Mouse (Mus musculus) fibroblast of lung, adult 2 months (primary cell): ENCODE measurements around the gene Sez6l2.
"Not testable (repeated sequence)": the region's sequence is repeated elsewhere in the genome, so short reads cannot be mapped to it uniquely, and the experiment has no call there.

ENCODE experiments used
- DNase-seq: peaks from one replicate; pipeline ENCODE4 v3.0.0-alpha.2; 2011; ENCODE audit warnings: low read depth

The Sez6l2 gene

DNA sequence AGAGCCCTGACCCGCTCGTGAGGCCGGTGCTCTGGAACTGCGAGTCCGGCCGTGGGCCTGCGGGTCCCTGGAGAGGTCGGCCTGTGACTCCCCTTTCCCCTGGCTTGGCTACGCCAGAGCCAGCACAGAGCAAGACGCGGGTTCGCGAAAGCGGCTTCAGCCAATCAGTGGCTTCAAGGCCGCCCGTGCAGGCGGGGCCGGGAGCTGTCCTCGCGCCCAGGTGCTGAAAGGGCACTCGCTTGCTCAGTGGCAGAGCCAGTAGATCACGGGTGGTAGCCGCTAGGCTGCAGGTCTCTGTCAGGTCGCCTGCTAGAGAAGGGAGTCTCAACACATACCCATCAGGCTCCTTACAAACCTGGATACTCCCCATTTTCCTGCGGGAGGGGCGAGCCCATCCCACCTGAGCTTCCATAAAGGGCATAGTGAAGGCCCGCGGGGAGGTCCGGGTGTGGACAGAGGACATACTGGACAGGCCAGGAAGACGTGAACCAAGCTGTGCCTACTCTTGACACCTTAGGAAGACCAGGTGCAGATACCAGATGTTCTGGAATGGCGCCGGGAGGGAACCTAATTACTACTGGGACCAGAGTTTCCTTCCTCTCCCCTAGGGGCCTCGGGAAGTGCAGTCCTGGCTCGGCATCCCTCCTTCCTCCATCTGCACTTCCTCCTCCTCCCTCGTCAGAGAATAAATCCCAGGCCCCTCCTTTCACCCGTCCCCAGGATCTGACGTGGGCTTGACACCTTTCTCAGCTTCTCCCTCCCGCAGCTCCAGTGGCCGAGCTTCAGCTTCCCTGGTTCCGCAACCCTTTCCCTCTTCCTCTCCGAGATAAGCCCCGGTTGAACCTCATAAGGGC is at the start of gene Sez6l2:
Gene Sez6l2 (plus strand): TSS at position 771 of the 854 bp plus-strand sequence.
- no peak for DNase-seq

DNA sequence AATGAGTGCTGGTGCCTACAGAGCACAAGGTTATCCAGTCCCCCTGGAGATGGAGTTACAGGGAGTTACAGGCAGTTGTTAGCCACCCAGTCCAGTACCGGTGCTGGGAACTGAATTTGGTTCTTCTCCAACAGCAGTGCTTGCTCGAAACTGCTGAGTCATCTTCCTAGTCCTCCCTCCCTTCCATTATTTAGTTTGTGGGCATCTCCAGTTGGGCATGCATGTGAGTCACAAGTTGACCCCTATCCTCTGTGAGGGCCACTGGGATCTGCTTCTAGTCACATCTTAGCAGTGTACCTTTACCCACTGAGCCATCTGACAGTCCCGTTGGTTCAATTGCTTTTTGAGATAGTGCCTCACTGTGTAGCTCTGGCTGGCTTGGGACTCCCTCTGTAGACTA is 44.8 kb upstream of the Sez6l2 start:
- DNase-seq, result no peak

DNA sequence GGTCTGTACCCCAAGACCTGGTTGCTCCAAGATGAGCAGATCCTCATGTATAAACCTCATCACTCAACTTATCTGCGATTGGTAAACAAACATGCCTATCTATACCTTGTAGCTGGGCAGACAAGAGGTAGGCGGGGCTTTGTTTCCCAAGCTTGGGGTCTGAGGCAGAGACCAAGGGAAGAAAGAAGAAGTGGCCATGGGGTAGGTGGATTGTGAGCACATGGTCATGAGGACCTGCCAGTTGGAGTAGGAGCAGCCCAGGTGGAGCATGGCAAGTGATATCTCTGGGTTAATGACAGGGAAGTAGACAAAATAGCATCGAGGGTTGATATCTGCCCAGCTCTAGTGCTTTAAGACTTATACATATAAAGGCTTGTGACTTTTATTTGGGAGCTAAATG is 35.5 kb upstream of the Sez6l2 start:
- no peak for DNase-seq

DNA sequence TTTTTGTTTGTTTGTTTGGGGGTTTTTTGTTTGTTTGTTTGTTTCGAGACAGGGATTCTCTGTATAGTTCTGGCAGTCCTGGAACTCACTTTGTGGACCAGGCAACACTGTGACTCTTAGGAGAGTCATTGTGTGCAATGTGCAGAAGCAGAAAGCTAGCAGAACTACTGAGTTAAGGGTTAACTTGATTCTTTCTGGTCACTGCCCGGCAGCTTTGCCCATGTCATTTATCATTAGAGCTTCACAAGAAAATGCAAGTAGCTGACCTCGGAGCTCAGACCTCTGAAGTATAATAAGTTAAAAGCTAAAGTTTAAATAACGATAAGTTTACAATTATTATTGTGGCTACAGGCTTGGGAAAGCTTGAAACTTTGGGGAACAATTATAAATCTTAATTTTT is 32.0 kb upstream of the Sez6l2 start:
- not testable (repeated sequence) for DNase-seq

DNA sequence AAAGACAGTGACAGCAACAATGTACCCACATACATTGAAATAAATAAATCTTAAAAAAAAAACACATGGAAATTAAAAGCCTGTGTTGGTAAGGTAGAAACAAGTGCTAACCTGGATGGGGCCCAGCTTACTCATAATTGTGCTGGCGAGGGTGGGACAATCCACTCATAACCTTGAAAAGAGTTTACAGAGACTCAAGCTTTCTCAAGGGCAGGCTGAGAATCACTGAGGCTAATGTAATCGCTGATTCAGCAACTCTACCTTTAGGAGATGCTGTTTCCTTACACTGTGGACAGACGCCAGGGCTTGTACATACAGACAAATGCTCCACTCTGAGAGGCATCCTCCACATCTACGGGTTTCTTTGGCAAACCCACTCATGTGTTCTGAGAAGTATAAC is 30.4 kb upstream of the Sez6l2 start:
- no peak for DNase-seq

DNA sequence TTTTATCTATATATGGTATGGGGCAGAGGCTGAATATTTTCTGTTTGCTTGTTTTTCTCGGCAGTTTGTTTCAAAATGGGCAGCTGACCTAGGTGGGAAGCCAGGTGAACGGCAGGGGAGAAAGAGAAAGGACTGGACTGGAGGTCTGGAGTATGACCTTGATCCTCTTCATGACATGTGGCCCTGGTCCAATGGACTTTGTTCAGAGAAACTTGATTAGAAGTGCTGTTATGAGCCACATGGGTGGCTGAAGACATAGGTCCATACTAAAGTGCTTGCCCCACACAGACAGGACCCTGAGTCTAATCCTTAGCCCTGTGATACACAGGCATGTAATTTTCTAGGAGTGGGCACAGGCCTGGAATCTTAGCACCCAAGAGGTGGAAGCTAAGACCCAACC is 28.8 kb upstream of the Sez6l2 start:
- no peak for DNase-seq

DNA sequence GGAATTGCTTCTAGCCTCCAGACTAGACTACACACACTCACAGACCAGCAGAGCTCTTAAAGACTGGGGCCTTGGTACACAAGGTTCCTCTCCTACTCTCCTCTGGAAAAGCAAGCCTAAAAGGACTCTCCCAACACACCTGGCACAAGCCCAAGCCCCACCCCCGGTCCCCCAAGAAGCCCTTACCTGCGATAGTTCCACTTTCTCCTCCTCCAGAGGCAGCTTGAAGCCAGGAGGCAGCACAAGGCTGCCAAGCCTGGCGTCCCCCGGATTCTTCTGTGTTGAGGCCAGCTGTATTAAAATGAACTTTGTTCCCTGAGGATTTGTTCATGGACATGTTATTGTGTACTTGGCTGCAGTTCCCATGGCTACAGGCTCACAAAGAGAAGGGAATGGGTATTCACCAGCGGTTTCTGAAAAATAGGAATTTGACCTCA is 27.7 kb upstream of the Sez6l2 start, which contains the start of gene Tmem219:
Gene Tmem219 (minus strand): TSS at position 294 of the 437 bp plus-strand sequence.
- DNase-seq, result peak; percentile 54

DNA sequence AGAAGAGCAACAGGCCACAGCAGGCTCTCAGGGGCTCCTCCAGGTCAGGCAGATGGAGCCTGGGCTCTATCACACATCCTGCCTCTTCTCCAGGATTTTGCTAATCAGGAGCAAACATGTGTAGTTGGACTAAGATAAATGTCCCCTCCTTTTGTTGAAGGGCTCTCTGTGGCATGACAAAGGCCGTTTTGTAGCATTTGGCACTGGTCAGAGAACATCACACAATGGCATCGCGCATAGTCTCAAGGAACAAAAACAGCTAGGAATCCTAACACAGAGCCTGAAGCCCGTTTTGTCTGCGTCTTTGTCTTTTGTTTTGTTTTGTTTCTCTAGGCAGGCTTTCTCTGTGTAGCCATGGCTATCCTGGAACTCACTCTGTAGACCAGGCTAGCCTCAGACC is 26.4 kb upstream of the Sez6l2 start:
- no peak for DNase-seq

DNA sequence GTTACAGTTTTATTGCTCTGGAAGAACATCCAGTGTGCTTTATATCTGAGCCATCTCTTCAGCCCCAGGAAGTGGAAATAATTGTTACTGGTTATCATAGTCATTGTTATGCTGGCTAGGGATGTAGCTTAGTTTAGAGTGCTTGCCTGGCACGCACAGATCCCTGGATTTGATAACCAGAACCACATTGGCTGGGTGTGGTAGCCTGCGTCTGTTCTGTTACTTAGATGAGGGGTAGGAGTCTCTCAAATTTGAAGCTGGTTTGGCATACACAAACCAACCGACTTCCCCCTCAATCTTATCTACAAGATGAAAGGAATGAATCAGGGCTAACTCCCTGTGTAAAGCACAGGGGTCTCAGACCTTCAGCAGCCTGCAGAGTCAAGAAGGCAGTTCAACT is 24.1 kb upstream of the Sez6l2 start:
- DNase-seq, result no peak

DNA sequence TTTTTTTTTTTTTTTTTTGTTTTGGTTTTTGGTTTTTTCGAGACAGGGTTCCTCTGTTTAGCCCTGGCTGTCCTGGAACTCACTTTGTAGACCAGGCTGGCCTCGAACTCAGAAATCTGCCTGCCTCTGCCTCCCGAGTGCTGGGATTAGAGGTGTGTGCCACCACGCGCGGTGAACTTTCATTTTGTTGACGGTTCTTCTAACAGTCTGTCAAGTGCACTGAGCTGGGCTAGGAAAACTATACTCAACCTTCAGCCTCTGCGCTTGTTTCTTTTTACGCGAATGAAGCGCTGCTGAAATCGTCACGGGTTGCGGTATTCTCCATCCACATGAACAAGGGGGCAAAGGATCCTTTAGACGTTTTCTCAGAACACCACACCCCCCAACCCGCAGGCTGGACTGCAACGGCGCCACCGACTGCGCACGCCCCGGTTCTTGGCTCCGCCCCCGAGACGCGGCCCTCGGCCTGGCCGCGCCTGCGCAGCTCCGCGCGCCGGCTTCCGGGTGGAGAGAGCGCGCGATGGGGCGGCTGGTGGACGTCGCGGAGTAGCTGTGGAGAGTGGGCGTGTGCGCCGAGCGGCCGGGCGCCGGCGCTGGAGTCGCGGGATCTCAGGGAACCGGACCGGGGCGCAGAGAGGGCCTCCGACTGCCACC is 21.9 kb upstream of the Sez6l2 start, which contains the start of gene Kctd13:
Gene Kctd13 (plus strand): TSS at position 496 of the 654 bp plus-strand sequence.
- peak; percentile 81 for DNase-seq

DNA sequence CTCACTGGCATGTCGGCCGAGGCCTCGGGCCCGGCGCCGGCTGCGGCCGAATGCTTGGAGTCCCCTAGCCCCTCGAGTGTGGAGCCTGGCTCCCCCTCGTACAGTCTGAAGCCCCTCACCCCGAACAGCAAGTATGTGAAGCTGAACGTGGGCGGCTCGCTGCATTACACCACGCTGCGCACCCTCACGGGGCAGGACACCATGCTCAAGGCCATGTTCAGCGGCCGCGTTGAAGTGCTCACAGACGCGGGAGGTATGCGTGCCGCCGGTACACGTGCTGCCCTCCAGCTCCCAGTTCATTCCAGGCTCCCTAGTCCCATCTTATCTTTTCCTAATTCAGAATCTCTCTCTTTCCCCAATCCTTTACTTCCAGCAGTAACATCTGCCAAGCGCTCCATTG is 21.3 kb upstream of the Sez6l2 start:
- DNase-seq, result no peak

DNA sequence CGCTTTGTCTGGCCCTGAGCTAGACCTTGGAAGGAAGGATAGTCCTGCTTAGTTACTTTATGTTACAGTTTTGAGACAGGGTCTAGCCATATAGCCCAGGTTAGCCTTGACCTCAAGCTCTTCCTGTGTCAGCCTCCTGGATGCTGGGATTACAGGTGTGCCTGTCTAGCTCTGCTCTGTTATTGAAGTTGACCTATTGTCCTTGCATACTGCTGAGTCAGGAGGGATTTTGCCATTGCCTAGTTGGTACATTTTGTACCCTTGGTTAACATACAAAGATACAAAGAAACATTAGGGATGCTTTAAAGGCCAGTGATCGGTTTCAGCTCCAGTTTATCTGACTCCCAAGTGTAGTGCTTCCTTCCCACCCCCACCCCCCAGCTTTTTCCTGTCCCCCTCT is 17.7 kb upstream of the Sez6l2 start:
- no peak for DNase-seq

DNA sequence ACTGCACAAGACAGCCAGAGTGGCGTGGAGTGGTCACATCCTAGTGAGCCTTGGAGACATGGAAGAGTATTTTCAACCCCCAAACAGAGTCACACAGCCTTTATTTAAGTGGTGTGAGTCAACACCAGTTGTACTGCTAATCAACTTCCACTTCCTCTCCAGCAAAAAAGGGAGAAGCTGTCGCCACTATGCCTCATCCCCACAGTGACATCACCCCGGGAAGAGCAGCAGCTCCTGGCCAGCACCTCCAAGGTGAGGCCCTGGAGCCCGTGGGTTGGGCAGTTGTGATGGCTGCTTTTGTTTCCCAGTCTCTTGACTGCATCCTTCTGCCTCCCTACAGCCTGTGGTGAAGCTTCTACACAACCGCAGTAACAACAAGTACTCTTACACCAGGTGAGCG is 9.2 kb upstream of the Sez6l2 start:
- no peak for DNase-seq

DNA sequence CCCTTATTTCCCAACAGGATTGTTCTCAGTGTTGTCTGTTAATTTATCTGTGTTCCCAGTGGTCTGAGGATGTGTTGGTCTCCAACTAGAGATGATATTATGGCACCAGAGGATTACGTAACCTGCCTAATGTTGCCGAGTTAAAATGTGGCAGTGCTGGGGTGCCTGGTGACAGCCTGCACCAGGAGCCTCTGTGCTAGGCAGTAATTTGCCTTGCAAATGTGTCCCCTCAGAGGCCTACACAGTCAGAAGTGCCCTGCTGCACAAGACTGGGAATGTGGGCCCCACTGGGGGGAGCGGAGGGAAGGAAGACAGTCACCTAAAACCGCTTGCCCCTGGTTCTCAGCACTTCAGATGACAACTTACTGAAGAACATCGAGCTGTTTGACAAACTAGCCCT is 8.6 kb upstream of the Sez6l2 start:
- DNase-seq, result no peak

DNA sequence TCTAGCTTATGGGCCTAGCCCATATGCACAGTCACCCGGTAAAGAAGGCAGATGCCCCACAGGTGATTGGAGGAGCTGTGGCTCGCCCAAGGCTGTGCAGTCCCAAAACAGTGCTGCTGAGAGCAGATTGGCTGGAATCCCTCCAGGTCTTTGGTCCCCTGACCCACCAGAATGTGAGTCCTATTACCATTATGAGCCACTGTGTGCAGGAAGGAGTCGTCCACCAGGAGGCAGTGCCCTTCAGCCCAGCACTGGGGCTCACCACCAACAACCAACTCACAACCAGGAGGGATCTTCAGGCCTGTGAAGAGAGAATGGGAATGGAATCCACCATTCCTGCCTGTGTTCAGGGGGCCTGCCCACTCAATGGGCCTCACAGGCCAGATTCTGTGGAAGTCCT is 3.8 kb upstream of the Sez6l2 start:
- DNase-seq, result no peak

DNA sequence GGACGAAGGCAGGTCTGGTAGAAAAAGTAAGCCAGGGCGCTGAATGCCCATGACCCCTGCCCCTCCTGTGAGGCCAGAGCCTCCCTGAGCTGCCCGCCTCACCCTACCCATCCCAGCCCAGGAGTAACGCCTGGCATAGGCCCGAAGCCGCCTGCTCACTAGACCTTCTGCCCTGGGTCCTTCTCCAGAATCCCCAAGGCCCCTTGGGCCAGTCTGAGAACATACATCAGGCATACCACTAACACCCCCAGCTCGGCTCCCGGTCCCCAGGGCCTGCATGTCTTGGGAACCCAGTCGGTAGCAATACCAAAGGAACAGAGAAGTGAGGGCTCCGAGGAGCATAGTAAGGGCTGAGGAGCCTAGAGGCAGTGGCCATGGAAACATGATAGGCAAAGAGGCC is 1.7 kb upstream of the Sez6l2 start:
- DNase-seq, result no peak

DNA sequence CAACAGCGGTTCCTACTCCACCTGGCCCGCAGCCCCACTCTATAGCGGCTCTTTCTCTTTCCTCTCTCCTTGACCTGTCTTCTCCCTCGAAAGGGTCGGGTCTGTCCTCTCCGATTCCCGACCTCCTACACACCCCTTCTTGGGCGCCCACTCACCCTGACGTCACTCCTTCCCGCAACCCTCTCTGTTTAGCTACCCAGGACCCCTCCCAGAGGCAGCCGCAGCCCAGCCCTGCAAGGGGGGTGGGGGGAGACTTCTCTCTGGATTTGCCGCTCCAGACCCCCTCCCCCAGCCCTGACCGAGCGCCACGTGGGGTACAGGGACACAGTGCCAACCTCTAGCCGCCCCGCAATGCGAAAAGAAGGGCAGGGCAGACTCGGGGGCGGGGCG is 965 bp upstream of the Sez6l2 start, which contains the start of gene Asphd1:
Gene Asphd1 (minus strand): TSS at position 180 of the 390 bp plus-strand sequence.
- no peak for DNase-seq

DNA sequence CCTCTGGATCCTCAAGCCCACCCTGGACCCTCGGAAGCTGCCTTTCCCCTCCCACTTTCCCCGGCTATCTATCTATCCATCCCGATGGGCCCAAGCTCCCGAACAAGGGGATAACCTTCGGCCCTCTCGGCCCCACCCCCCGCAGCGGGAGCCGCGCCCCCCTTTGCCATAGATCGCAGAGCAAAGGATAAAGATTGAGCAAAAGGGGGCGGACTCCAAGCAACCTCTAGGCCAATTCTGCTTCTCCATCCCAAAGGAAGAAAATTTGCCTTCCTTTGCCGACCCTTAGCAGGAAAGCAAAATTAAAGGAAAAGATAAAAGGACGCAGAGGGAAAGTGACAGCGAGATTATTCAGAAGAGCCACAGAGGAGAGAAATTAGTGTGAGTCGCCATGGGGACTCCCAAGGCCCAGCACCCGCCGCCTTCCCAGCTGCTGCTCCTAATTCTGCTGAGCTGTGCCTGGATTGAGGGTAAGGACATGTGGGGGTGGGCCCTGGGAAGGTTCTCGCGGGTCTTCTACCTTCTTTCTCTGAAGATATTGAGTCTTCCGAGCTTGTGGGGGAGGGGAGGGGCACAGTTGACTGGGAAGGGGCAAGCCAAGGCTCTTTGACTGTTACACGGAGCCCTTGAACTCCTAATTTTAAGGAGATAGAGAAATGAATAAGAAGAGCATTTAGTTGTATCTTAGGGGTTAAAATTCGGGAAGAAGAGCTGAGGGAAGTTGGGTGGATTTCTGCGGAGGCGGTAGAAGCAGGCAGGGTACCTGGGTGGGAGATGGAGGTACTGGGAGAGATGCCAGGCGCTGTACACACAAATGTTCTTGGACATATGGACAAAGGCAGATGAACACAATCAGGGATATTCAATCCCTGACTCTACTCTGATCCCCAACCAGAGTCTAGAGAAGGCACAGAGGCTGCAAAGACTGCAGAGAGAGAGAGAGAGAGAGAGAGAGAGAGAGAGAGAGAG is 568 bp downstream of the Sez6l2 start:
- DNase-seq, result no peak

DNA sequence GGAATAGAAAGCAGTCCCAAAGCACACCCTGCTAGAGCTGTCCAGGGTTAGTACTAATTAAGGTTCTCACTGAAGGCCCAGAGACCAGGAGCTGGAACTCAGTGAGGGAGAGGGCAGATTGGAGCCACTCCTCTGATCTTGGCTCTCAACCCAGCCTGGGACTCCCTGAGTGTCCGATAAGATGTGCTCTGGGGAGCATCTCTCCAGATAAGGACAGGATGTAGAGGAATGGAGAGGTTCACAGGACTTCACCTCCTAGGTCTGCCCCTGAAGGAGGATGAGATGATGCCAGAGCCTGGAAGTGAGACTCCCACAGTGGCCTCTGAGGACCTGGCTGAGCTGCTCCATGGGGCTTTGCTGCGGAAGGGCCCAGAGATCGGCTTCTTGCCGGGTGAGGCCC is 1.4 kb downstream of the Sez6l2 start:
- no peak for DNase-seq

DNA sequence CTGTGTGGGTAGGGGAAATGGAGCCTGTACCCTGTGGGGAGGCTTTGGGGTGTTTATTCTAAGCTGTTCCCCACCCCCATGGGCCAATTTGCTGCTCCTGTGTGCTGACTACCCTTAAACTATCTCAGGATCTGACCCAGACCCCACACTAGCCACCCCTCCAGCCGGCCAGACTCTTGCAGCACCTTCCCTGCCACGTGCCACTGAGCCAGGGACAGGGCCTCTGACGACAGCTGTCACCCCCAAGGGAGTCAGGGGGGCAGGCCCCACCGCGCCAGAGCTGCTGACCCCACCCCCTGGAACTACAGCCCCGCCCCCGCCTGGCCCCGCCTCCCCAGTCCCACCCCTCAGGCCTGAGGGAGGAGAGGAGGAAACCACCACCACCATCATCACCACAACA is 2.3 kb downstream of the Sez6l2 start:
- no peak for DNase-seq

DNA sequence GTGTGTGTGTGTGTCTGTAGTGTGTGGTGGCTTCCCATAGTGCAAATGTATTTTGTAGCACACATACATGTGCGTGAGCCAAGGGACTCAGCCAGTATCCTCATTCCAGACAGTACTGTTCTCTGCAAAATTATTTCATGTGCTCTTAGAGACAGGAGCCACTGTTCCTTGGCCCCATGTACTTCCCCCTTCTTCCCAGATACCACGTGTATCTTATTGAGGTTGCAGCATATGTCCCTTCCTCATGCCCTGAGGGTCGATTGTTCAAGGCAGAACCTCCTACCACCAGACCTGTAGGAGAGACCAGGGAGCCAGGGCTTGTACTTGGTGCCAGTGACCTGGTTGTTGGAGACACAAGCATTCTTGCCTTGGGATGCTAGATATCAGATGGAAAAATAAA is 4.8 kb downstream of the Sez6l2 start:
- no peak for DNase-seq

DNA sequence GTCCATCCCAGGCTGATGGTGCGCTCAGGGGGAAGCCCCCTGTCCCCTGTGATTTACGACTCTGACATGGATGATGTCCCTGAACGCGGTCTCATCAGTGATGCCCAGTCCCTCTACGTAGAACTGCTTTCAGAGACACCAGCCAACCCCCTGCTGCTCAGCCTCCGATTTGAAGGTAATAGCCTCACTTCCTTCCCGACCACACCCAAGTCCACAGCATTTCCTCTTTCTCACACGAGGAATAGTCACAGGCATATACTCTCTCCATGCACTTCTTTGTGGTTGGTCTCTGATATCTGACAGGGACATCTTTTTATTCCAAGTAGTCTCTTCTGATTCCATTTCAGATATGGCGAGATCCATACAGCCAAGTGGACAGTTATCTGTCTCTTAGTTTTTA is 9.4 kb downstream of the Sez6l2 start:
- no peak for DNase-seq
